Mouse (Mus musculus) intestine, postnatal 0 days (tissue): Measurements from ENCODE around the gene Slc5a9. TPM values are rescaled to one million over a fixed set of nuclear protein-coding genes. Genes with fewer than 3 reads are reported as not detected.

Experiments used
- ATAC-seq: fragments of 200-750 bp; cut with Nextera tagmentation; 2 replicates; pipeline ENCODE4 v1.8.0; 2017; ENCODE audit warnings: mild to moderate bottlenecking, moderate TSS enrichment, moderate library complexity
- H3K27ac ChIP-seq: fragments of 300-500 bp; sonication (generic); 2 replicates; pipeline ENCODE4 v1.5.1; 2014; ENCODE audit warnings: mild to moderate bottlenecking, low read depth, low read length, moderate library complexity
- H3K27me3 ChIP-seq: fragments of 300-500 bp; sonication (generic); replicated peaks from 2 replicates; pipeline ENCODE4 v1.6.1; 2014; ENCODE audit warnings: low read length, mixed read lengths; ENCODE audit not compliant: control insufficient read depth, insufficient read depth
- H3K36me3 ChIP-seq: fragments of 300-500 bp; sonication (generic); 2 replicates; pipeline ENCODE4 v1.6.1; 2014; ENCODE audit warnings: mild to moderate bottlenecking, moderate library complexity; ENCODE audit not compliant: control insufficient read depth, insufficient read depth
- H3K4me1 ChIP-seq: fragments of 300-500 bp; sonication (generic); replicated peaks from 2 replicates; pipeline ENCODE4 v1.6.1; 2014; ENCODE audit warnings: antibody characterized with exemption, low read length, mixed read lengths; ENCODE audit not compliant: control insufficient read depth, insufficient read depth
- H3K4me2 ChIP-seq: fragments of 300-500 bp; sonication (generic); replicated peaks from 2 replicates; pipeline ENCODE4 v1.6.1; 2014; ENCODE audit warnings: low read depth, mild to moderate bottlenecking, moderate library complexity
- H3K4me3 ChIP-seq: fragments of 300-500 bp; sonication (generic); 2 replicates; pipeline ENCODE4 v1.5.1; 2014; ENCODE audit warnings: low read depth, low read length
- H3K9ac ChIP-seq: fragments of 300-500 bp; sonication (generic); 2 replicates; pipeline ENCODE4 v1.6.1; 2014; ENCODE audit warnings: mild to moderate bottlenecking, low read depth, low read length
- H3K9me3 ChIP-seq: fragments of 300-500 bp; sonication (generic); 2 replicates; pipeline ENCODE4 v1.6.1; 2016; ENCODE audit warnings: mixed run types; ENCODE audit not compliant: control insufficient read depth
- CTCF ChIP-seq: sonication (generic); IDR thresholded peaks from 2 replicates; pipeline ENCODE4 v1.5.1; 2016; ENCODE audit warnings: low read depth, mild to moderate bottlenecking, control low read depth, antibody characterized with exemption, moderate library complexity
- WGBS: fragments of 180-500 bp; shearing (Covaris S2); extraction: QIAGEN DNeasy Blood & Tissue Kit; methylation state at CpG from one replicate; pipeline ENCODE4 v1.1.7; 2014; 5-methylcytosine and 5-hydroxymethylcytosine counted together
- polyA plus RNA-seq: library from polyadenylated mRNA; unstranded; fragments of >200 nt; fragmentation: Nextera tagmentation; extraction: Ambion mirVana; gene quantifications from 2 replicates; pipeline ENCODE4 v1.2.1, GENCODE M21; 2015

Slc5a9 gene
- polyA plus RNA-seq, 1 experiment from 2014 or later = 10.2 TPM

- TF ChIP-seq CTCF = no peak
- ATAC-seq = no peak
- H3K27me3 ChIP-seq = no peaks in the 10 kb centered on the region
- no peaks in the 10 kb centered on the region for H3K4me1 ChIP-seq
- H3K27ac ChIP-seq = no peak overlapping the region
- H3K9ac ChIP-seq = no peak overlapping the region
- no peaks in the 10 kb centered on the region for H3K36me3 ChIP-seq
- no peak overlapping the region for H3K4me3 ChIP-seq
- H3K9me3 ChIP-seq = no peaks in the 10 kb centered on the region
- no peak overlapping the region for H3K4me2 ChIP-seq
These were observed 10.6 kb downstream of the Slc5a9 start for GRCm38 (mm10) chr4:111892138-111892537.

GRCm38 (mm10) chr4:111886607-111887006, 16.1 kb downstream of the Slc5a9 start:
- H3K4me3 ChIP-seq = no peak overlapping the region
- H3K36me3 ChIP-seq = no peaks in the 10 kb centered on the region
- 15% methylated on average over 4 of the region's 4 CpGs for WGBS
- peak; percentile 89 for TF ChIP-seq CTCF
- ATAC-seq = 0 out of 2 replicates have a peak, but pooled peaks have one; percentile 50
- no peaks in the 10 kb centered on the region for H3K27me3 ChIP-seq
- H3K9me3 ChIP-seq = no peaks in the 10 kb centered on the region
- peak overlapping the region; percentile 51 for H3K4me2 ChIP-seq
- H3K9ac ChIP-seq = no peak overlapping the region
- no peaks in the 10 kb centered on the region for H3K4me1 ChIP-seq
- H3K27ac ChIP-seq = no peak overlapping the region

GRCm38 (mm10) chr4:111886018-111886417, 16.7 kb downstream of the Slc5a9 start:
- no peaks in the 10 kb centered on the region for H3K36me3 ChIP-seq
- H3K4me1 ChIP-seq = no peaks in the 10 kb centered on the region
- 5% methylated on average over 7 of the region's 7 CpGs for WGBS
- H3K9me3 ChIP-seq = no peaks in the 10 kb centered on the region
- no peak overlapping the region for H3K9ac ChIP-seq
- H3K27ac ChIP-seq = no peak overlapping the region
- no peak overlapping the region for H3K4me3 ChIP-seq
- ATAC-seq = peak; percentile 52; the same call in 1 of the 2 replicates
- H3K27me3 ChIP-seq = no peaks in the 10 kb centered on the region
- H3K4me2 ChIP-seq = peak overlapping the region; percentile 51
- TF ChIP-seq CTCF = peak; percentile 86

- no peak for TF ChIP-seq CTCF
- no peaks in the 10 kb centered on the region for H3K9me3 ChIP-seq
- H3K27me3 ChIP-seq = no peaks in the 10 kb centered on the region
- H3K36me3 ChIP-seq = no peaks in the 10 kb centered on the region
- H3K27ac ChIP-seq = no peak overlapping the region
- 84% methylated on average over 12 of the region's 12 CpGs for WGBS
- no peak overlapping the region for H3K4me2 ChIP-seq
- H3K4me3 ChIP-seq = no peak overlapping the region
- no peak for ATAC-seq
- H3K4me1 ChIP-seq = no peaks in the 10 kb centered on the region
- no peak overlapping the region for H3K9ac ChIP-seq
These were observed 19.2 kb downstream of the Slc5a9 start for GRCm38 (mm10) chr4:111883543-111883942.

- H3K9me3 ChIP-seq = no peaks in the 10 kb centered on the region
- no peak overlapping the region for H3K4me3 ChIP-seq
- no peak overlapping the region for H3K4me2 ChIP-seq
- ATAC-seq = no peak
- H3K4me1 ChIP-seq = no peaks in the 10 kb centered on the region
- H3K27me3 ChIP-seq = no peaks in the 10 kb centered on the region
- no peaks in the 10 kb centered on the region for H3K36me3 ChIP-seq
- no peak for TF ChIP-seq CTCF
- no peak overlapping the region for H3K27ac ChIP-seq
- 44% methylated on average over 4 of the region's 4 CpGs for WGBS
- H3K9ac ChIP-seq = no peak overlapping the region
These were observed 22.4 kb downstream of the Slc5a9 start for GRCm38 (mm10) chr4:111880112-111880875.

- H3K36me3 ChIP-seq = no peaks in the 10 kb centered on the region
- 79% methylated on average over 2 of the region's 2 CpGs for WGBS
- no peaks in the 10 kb centered on the region for H3K27me3 ChIP-seq
- H3K4me3 ChIP-seq = no peak overlapping the region
- no peaks in the 10 kb centered on the region for H3K4me1 ChIP-seq
- no peaks in the 10 kb centered on the region for H3K9me3 ChIP-seq
- no peak overlapping the region for H3K9ac ChIP-seq
- ATAC-seq = no peak
- no peak overlapping the region for H3K27ac ChIP-seq
- no peak for TF ChIP-seq CTCF
- no peak overlapping the region for H3K4me2 ChIP-seq
These were observed 34.8 kb downstream of the Slc5a9 start for GRCm38 (mm10) chr4:111867743-111868401.
